Mouse (Mus musculus) G1E-ER4 (cell line): ENCODE results near the gene Cenpk. TPM values are rescaled to one million over a fixed set of nuclear protein-coding genes. Genes with fewer than 3 reads are reported as not detected.

Experiments
- GATA1 ChIP-seq: IDR thresholded peaks from one replicate; pipeline ENCODE4 v1.8.0; 2012; ENCODE audit warnings: low read length, inconsistent platforms
- polyA plus RNA-seq: library from polyadenylated mRNA; stranded (reverse); fragments of >175 nt; gene quantifications from 2 replicates; pipeline ENCODE4 v1.2.3, GENCODE M21; 2012

Gene Cenpk
- polyA plus RNA-seq = 0.52 and 1.0 TPM in 2 replicates

- TF ChIP-seq GATA1 = no peak
Measured at GRCm38 (mm10) chr13:104228384-104229066, at the start of gene Cenpk, which contains the start of gene Ppwd1. Gene Cenpk (plus strand): TSS chr13:104228611. Gene Ppwd1 (minus strand): TSS chr13:104228843.

GRCm38 (mm10) chr13:104178650-104179121, 49.7 kb upstream of the Cenpk start, which contains the start of gene Trim23:
Gene Trim23 (plus strand): TSS chr13:104178797.
- no peak for TF ChIP-seq GATA1

DNA sequence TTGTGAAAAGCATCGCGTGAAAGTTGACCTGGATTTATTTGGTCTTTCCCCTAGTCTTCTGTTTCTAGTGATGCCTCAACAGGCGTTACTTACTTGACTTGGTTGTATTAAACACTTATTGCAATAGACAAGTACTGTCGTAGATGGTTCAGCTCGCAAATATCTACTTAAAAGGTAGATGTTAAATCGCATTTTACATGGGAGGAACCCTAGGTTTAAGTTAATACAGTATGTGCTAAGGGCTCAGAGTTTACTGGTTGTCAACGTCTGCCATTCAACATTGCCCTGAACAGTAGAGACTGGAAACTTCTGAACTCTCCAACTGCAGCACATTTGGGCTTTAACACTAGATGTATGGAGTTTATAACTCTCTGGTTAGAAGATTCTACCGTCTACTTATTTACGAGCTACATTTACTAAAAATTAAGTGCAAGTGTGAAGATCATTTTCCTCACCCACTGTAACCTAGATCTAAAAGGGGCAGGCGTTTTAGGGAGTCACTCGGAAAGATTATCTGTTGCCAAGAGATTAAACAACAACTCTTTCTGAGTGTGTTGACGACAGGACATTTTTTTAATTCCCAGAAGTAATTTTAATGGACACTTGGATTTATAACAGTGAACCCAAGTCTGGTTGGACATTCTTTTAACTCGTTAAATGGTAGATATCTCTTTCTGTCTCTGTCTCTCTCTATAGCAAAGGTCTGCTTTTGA, 49.1 kb upstream of the Cenpk start:
- no peak for TF ChIP-seq GATA1

DNA sequence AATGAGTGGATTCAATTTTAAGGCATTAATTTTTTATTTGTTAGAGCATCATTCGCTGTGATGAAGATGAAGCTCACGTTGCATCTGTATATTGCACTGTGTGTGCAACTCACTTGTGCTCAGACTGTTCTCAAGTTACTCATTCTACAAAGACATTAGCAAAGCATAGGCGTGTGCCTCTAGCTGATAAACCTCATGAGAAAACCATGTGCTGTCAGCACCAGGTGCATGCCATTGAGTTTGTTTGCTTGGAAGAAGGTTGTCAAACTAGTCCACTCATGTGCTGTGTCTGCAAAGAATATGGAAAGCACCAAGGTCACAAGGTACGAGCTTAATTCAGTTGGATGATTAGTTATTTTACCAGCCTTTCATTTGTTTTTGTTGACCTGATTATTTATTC, 41.1 kb upstream of the Cenpk start:
- TF ChIP-seq GATA1 = no peak

- no peak for TF ChIP-seq GATA1
Measured at GRCm38 (mm10) chr13:104204313-104204712, 24.1 kb upstream of the Cenpk start.

GRCm38 (mm10) chr13:104227478-104227877, 933 bp upstream of the Cenpk start:
- no peak for TF ChIP-seq GATA1

GRCm38 (mm10) chr13:104229181-104229580, 770 bp downstream of the Cenpk start:
- no peak for TF ChIP-seq GATA1

DNA sequence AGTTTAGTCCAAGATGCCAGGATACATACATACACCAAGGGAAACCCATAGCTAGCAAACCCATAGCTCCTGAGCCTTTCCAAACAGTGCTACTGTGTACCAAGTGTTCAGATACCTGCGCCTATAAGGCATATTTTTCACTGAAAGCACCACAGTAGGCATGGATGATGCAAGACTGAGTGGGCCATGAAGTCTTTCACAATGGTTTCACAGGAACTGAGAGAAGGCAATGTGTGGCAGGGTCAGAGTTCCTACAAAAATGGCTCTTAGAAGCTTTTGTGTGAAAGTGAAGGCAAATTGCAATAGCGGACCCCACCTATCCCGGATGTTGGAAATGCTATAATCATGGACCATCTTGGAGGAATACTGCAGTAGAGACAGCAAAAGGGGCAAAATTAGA, 30.6 kb downstream of the Cenpk start:
- TF ChIP-seq GATA1 = no peak

DNA sequence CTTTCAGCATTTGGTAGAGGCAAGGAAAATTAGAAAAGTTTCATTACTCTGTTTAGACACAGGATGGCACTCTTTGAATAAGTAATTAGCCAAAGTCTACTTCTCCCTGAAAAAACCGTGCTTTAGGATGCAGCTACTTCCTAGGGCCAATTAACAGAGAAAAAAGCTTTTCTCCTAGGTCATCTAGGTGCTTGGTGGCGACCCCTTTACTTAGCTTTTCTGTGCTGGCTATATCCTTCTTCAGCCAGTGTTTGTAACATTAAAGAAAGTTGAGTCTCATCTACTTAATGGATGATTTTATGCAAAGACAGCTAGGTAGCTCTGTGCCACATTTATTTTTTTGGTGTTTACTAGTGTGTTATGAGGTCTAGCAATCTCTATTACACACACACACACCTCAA, 56.6 kb downstream of the Cenpk start:
- no peak for TF ChIP-seq GATA1

- TF ChIP-seq GATA1 = no peak
Measured at GRCm38 (mm10) chr13:104285737-104286311, 57.4 kb downstream of the Cenpk start.

- no peak for TF ChIP-seq GATA1
Measured at GRCm38 (mm10) chr13:104286336-104286735, 57.9 kb downstream of the Cenpk start.

- TF ChIP-seq GATA1 = no peak
Measured at GRCm38 (mm10) chr13:104286897-104287309, 58.5 kb downstream of the Cenpk start.

GRCm38 (mm10) chr13:104287366-104288225, 59.2 kb downstream of the Cenpk start, which contains the start of gene Adamts6:
Gene Adamts6 (plus strand): TSS chr13:104287835.
- no peak for TF ChIP-seq GATA1

GRCm38 (mm10) chr13:104288226-104288859, 59.9 kb downstream of the Cenpk start:
- no peak for TF ChIP-seq GATA1

GRCm38 (mm10) chr13:104289176-104289575, 60.8 kb downstream of the Cenpk start:
- TF ChIP-seq GATA1 = no peak

DNA sequence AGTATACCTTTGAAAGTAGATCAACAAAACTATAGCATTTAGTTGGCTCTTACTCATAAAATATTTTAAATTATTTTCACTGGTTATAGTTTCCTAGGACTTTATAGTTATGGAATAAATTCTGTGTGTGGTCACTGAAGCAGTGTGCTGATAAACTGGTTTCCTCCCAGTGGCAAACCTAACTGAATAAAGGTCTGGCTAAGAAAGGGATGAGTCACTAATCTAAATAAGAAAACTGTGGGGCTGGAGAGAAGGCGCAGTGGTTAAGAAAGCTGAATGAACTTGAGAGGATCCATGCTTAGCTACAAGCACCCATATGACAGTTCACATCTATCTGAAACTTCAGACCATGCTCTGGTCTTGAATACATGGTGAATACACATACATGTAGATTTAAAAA, 67.1 kb downstream of the Cenpk start:
- TF ChIP-seq GATA1 = no peak

Other genes with a start within 250 kb of the Cenpk start
- gene Nln, start 119.0 kb upstream of the Cenpk start, polyA plus RNA-seq = 14.3 and 24.1 TPM in 2 replicates
- gene Sgtb, start 118.9 kb upstream of the Cenpk start, polyA plus RNA-seq = 0.04 TPM in 1 of 2 replicates, not detected in the other
- gene Trappc13, start 50.1 kb upstream of the Cenpk start, polyA plus RNA-seq = 1.4 and 3.3 TPM in 2 replicates
- gene Trim23, start 49.8 kb upstream of the Cenpk start, polyA plus RNA-seq = 1.2 and 2.2 TPM in 2 replicates
- 8.4 and 8.8 TPM in 2 replicates for gene Ppwd1, start 232 bp downstream of the Cenpk start, polyA plus RNA-seq
- 0.13 and 0.16 TPM in 2 replicates for gene Adamts6, start 59.2 kb downstream of the Cenpk start, polyA plus RNA-seq